Mouse (Mus musculus) small intestine, adult 2 months (tissue): ENCODE data around the gene Spats2.

Experiments
- CTCF ChIP-seq: fragments of 200-500 bp; IDR thresholded peaks from 2 replicates; pipeline ENCODE4 v1.5.1; 2012; ENCODE audit warnings: low read depth, mild to moderate bottlenecking, control low read depth, inconsistent platforms, low read length, moderate library complexity, mixed read lengths; ENCODE audit not compliant: insufficient replicate concordance, insufficient read length; ENCODE audit errors: extremely low read depth
- POLR2A ChIP-seq: fragments of 200-500 bp; IDR thresholded peaks from 2 replicates; pipeline ENCODE4 v1.6.1; 2012; ENCODE audit warnings: low read depth, mild to moderate bottlenecking, control low read depth, inconsistent platforms, low read length, moderate library complexity

GRCm38 (mm10) chr15:99139669-99140068 lies 14.0 kb downstream of the Spats2 start:
- TF ChIP-seq POLR2A, result no peak
- TF ChIP-seq CTCF, result peak; percentile 78; the same call in 1 of the 2 replicates
